Mouse (Mus musculus) Muller cell, postnatal 12 days (primary cell): ENCODE measurements around the gene 4930451I11Rik.
A peak's percentile ranks its signal among the peaks of the same experiment; 100 is the strongest.

Experiments
- DNase-seq: peaks from one replicate; pipeline ENCODE4 v3.0.0-alpha.2; 2015; ENCODE audit errors: inconsistent ontology term

4930451I11Rik gene

GRCm38 (mm10) chr7:126799468-126800268 lies 31.8 kb downstream of the 4930451I11Rik start:
- DNase-seq: no peak

GRCm38 (mm10) chr7:126799050-126799467 lies 32.4 kb downstream of the 4930451I11Rik start:
- peak; percentile 98 for DNase-seq

- DNase-seq: no peak
Measured at GRCm38 (mm10) chr7:126798127-126799049, 33.1 kb downstream of the 4930451I11Rik start.

GRCm38 (mm10) chr7:126797411-126798126 lies 33.9 kb downstream of the 4930451I11Rik start, which contains the start of gene Fam57b:
Fam57b (plus strand) TSS chr7:126797668.
- DNase-seq: no peak

GRCm38 (mm10) chr7:126796350-126796932 lies 35.0 kb downstream of the 4930451I11Rik start:
- DNase-seq: no peak

GRCm38 (mm10) chr7:126795387-126796317 lies 35.8 kb downstream of the 4930451I11Rik start:
- no peak for DNase-seq

- no peak for DNase-seq
Measured at GRCm38 (mm10) chr7:126794271-126794605, 37.2 kb downstream of the 4930451I11Rik start.

- no peak for DNase-seq
Measured at GRCm38 (mm10) chr7:126793456-126794270, 37.8 kb downstream of the 4930451I11Rik start.

GRCm38 (mm10) chr7:126792721-126793443 lies 38.6 kb downstream of the 4930451I11Rik start:
- DNase-seq: no peak

GRCm38 (mm10) chr7:126791851-126792720 lies 39.4 kb downstream of the 4930451I11Rik start, which contains the start of gene Ppp4c:
Ppp4c (minus strand) TSS chr7:126792496.
- peak; percentile 98 for DNase-seq

GRCm38 (mm10) chr7:126789141-126789540 lies 42.3 kb downstream of the 4930451I11Rik start:
- DNase-seq: no peak

- no peak for DNase-seq
Measured at GRCm38 (mm10) chr7:126786142-126786541, 45.3 kb downstream of the 4930451I11Rik start.

GRCm38 (mm10) chr7:126785056-126785455 lies 46.4 kb downstream of the 4930451I11Rik start:
- DNase-seq: no peak

- DNase-seq: no peak
Measured at GRCm38 (mm10) chr7:126784469-126784868, 47.0 kb downstream of the 4930451I11Rik start.

- no peak for DNase-seq
Measured at GRCm38 (mm10) chr7:126782693-126783092, 48.7 kb downstream of the 4930451I11Rik start.

GRCm38 (mm10) chr7:126781661-126782370 lies 49.6 kb downstream of the 4930451I11Rik start:
- no peak for DNase-seq
